Mouse (Mus musculus) hindbrain, embryonic 16.5 days (tissue): ENCODE results near the gene Vmn1r239-ps. TPM values are rescaled to one million over a fixed set of nuclear protein-coding genes. Genes with fewer than 3 reads are reported as not detected.
"Not testable (repeated sequence)": the region's sequence is repeated elsewhere in the genome, so short reads cannot be mapped to it uniquely, and the experiment has no call there.

Experiments used
- ATAC-seq: fragments of 200-750 bp; cut with Nextera tagmentation; 2 replicates; pipeline ENCODE4 v1.8.0; 2017; ENCODE audit warnings: moderate TSS enrichment, moderate library complexity
- H3K27ac ChIP-seq: fragments of 300-500 bp; sonication (generic); 2 replicates; pipeline ENCODE4 v1.5.1; 2014; ENCODE audit warnings: low read depth, mild to moderate bottlenecking, control low read depth, low read length, moderate library complexity
- H3K27me3 ChIP-seq: fragments of 300-500 bp; sonication (generic); replicated peaks from 2 replicates; pipeline ENCODE4 v1.6.1; 2014; ENCODE audit warnings: low read length; ENCODE audit not compliant: control insufficient read depth, insufficient read depth
- H3K36me3 ChIP-seq: fragments of 300-500 bp; sonication (generic); 2 replicates; pipeline ENCODE4 v1.6.1; 2014; ENCODE audit warnings: mild to moderate bottlenecking, low read length, moderate library complexity, mixed read lengths; ENCODE audit not compliant: control insufficient read depth, insufficient read depth
- H3K4me1 ChIP-seq: fragments of 300-500 bp; sonication (generic); 2 replicates; pipeline ENCODE4 v1.6.1; 2014; ENCODE audit warnings: low read depth, low read length; ENCODE audit not compliant: control insufficient read depth, insufficient read depth
- H3K4me2 ChIP-seq: fragments of 300-500 bp; sonication (generic); 2 replicates; pipeline ENCODE4 v1.6.1; 2014; ENCODE audit warnings: mild to moderate bottlenecking, low read length, control low read depth, moderate library complexity
- H3K4me3 ChIP-seq: fragments of 300-500 bp; sonication (generic); 2 replicates; pipeline ENCODE4 v1.5.1; 2014; ENCODE audit warnings: mild to moderate bottlenecking, low read length, control low read depth, moderate library complexity
- H3K9ac ChIP-seq: fragments of 300-500 bp; sonication (generic); 2 replicates; pipeline ENCODE4 v1.6.1; 2014; ENCODE audit warnings: low read depth, mild to moderate bottlenecking, control low read depth, low read length, moderate library complexity
- H3K9me3 ChIP-seq: fragments of 300-500 bp; sonication (generic); 2 replicates; pipeline ENCODE4 v1.6.1; 2014; ENCODE audit warnings: mild to moderate bottlenecking, low read length, moderate library complexity; ENCODE audit not compliant: control insufficient read depth
- WGBS: fragments of 180-500 bp; shearing (Covaris S2); extraction: QIAGEN DNeasy Blood & Tissue Kit; methylation state at CpG from one replicate; pipeline ENCODE4 v1.1.7; 2014; 5-methylcytosine and 5-hydroxymethylcytosine counted together
- polyA plus RNA-seq: library from polyadenylated mRNA; unstranded; fragments of >200 nt; fragmentation: Nextera tagmentation; extraction: Ambion mirVana; gene quantifications from 2 replicates; pipeline ENCODE4 v1.2.1, GENCODE M21; 2015

The Vmn1r239-ps gene
- polyA plus RNA-seq: not detected in 2 replicates

DNA sequence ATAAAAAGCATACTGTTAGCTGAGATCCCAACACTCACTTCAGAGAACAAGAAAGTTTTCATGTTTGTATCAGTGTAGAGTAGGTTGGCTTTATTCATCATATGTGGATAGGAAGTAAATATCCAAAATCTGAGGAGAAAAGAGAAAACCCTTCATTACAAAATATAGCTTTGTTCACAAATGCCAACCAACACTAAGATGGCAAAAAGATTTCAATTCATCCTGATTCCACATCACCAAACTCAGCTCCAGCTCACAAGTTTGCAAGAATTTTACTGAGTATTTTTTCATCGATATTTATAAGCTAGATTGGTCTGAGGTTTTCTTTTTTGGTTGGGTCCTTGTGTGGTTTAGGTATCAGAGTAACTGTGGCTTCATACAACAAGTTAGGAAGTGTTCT lies at the start of gene Vmn1r239-ps:
Vmn1r239-ps (minus strand) TSS at position 101 of the 400 bp plus-strand sequence.
- not testable (repeated sequence) for H3K9ac ChIP-seq, H3K4me2 ChIP-seq, H3K27ac ChIP-seq, H3K36me3 ChIP-seq, H3K4me3 ChIP-seq, H3K9me3 ChIP-seq, ATAC-seq, H3K27me3 ChIP-seq, H3K4me1 ChIP-seq
- 88% methylated on average over 1 of the region's 1 CpGs for WGBS

DNA sequence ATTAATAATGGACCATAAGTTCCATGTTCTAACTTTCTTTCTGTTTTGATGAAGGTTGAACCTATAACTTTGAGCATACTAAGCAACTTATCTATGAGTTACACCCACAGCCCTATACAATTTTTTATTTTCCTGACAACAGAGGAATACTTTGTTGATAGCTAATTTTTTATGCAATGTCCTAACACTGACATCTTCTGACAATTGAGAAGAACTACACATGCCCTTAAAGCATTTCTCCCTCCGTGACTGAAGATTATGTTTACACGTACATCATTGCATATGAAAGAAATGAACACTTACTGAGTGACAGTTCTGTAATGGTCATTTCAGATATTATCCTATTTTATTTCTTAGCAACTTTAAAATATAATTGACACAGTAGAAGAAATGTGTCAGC lies 36.0 kb upstream of the Vmn1r239-ps start:
- no peaks in the 10 kb centered on the region for H3K36me3 ChIP-seq
- 62% methylated on average over 2 of the region's 2 CpGs for WGBS
- H3K4me1 ChIP-seq: no peaks in the 10 kb centered on the region
- no peaks in the 10 kb centered on the region for H3K9me3 ChIP-seq
- H3K4me2 ChIP-seq: no peak overlapping the region
- H3K27ac ChIP-seq: no peak overlapping the region
- no peak overlapping the region for H3K4me3 ChIP-seq
- H3K9ac ChIP-seq: no peak overlapping the region
- ATAC-seq: no peak
- H3K27me3 ChIP-seq: no peaks in the 10 kb centered on the region

DNA sequence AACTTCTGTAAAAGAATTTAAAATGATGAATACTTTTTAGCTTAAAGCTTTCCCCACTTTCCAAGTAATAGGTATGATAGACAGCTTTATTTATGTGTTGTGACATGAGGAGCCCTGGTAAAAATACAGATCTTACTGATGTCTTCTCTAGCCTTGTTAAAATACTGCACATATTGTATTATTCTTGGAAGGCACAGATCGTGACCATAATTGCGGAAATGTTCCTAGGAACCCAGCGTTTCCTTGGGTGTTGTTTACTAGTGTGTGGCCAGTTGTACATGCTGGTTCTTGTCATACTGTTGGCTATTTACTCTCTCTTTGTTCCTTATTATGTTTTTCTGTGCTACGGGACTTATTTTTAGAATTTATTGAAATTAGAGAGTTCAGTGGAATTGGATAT lies 10.1 kb downstream of the Vmn1r239-ps start:
- 82% methylated on average over 4 of the region's 4 CpGs for WGBS
- Histone ChIP-seq H3K9me3 (no peaks in the 10 kb centered on the region), H3K27ac (no peak overlapping the region), H3K4me2 (no peak overlapping the region), H3K4me1 (no peaks in the 10 kb centered on the region), H3K27me3 (no peaks in the 10 kb centered on the region), H3K36me3 (no peaks in the 10 kb centered on the region), H3K4me3 (no peak overlapping the region), H3K9ac (no peak overlapping the region)
- ATAC-seq: no peak

DNA sequence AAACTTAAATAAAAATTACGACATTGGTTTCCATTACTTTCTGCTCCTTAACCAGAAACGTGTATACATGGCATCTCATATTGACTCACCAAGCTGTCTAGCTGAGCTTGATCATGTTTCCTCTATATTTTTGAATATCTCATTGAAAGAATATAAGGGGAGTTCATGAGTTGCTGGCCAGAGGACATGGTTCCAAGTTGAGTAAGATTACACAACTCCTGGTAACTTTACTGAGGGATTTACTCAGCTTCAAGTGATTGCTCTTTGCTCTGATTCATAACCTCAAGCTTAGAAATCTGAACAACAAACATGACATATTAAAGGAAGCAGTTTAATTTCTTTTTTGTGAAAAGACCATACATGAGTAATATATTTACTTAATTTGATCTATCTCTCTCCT lies 18.1 kb downstream of the Vmn1r239-ps start:
- Histone ChIP-seq H3K27ac (no peak overlapping the region), H3K4me1 (no peaks in the 10 kb centered on the region), H3K4me2 (no peak overlapping the region), H3K27me3 (no peaks in the 10 kb centered on the region), H3K9me3 (no peaks in the 10 kb centered on the region), H3K9ac (no peak overlapping the region), H3K4me3 (no peak overlapping the region), H3K36me3 (no peaks in the 10 kb centered on the region)
- WGBS: 85% methylated on average over 2 of the region's 2 CpGs
- ATAC-seq: no peak

DNA sequence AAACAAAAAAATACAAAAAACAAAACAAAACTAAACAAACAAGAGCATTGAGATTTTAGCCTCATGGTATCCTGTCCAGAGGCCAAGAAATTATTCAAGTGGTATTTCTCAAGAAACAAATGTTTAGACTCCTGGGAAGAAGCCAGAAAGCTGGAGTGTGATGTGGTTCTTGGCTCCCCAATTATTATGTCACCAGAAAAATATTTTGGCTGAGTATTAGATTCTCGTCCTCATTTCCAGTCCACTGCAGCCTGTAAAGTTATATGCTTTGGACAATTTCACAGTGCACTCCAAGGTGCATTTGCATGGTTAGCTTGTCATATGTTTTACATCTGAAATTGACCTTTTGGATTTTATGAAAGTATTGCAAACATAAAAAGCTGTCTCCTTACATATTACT lies 23.8 kb downstream of the Vmn1r239-ps start:
- H3K27ac ChIP-seq: no peak overlapping the region
- H3K36me3 ChIP-seq: no peaks in the 10 kb centered on the region
- no peaks in the 10 kb centered on the region for H3K27me3 ChIP-seq
- H3K4me3 ChIP-seq: no peak overlapping the region
- H3K4me1 ChIP-seq: no peaks in the 10 kb centered on the region
- WGBS: 67% methylated on average over 1 of the region's 1 CpGs
- H3K4me2 ChIP-seq: no peak overlapping the region
- ATAC-seq: no peak
- H3K9me3 ChIP-seq: no peaks in the 10 kb centered on the region
- H3K9ac ChIP-seq: no peak overlapping the region

DNA sequence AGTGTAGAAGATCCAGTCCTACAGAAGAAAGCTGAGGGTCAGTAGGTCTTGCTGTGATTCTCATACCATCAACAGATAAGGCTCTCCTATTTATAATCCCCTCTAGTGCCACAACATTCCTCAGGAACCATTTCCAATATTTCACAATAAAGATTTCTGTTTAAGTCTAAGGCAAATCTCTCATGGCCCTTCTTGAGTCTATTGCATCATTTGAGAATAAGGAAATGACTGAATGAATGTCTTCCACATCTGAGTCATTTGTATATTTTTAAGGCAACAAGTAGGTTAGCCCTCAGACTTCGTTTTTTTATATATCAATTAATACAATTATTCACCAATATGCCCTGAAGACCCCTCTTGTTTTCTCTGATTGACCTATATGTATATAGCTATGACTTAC lies 24.4 kb downstream of the Vmn1r239-ps start, which contains the start of gene Il13ra2:
Il13ra2 (minus strand) TSS at position 64 of the 400 bp plus-strand sequence.
- no peak for ATAC-seq
- no peaks in the 10 kb centered on the region for H3K27me3 ChIP-seq
- H3K36me3 ChIP-seq: no peaks in the 10 kb centered on the region
- no peaks in the 10 kb centered on the region for H3K4me1 ChIP-seq
- 54% methylated on average over 1 of the region's 1 CpGs for WGBS
- no peak within 1 kb of the TSS for H3K4me2 ChIP-seq
- no peak within 1 kb of the TSS for H3K9ac ChIP-seq
- no peaks in the 10 kb centered on the region for H3K9me3 ChIP-seq
- no peak within 1 kb of the TSS for H3K4me3 ChIP-seq
- no peak within 1 kb of the TSS for H3K27ac ChIP-seq

Other genes starting within 250 kb of the Vmn1r239-ps start
- gene Il13ra2, start 24.5 kb downstream of the Vmn1r239-ps start, polyA plus RNA-seq: 0.26 and 0.39 TPM in 2 replicates
- 7.6 and 8.2 TPM in 2 replicates for gene Lrch2, start 100.4 kb upstream of the Vmn1r239-ps start, polyA plus RNA-seq